Mouse (Mus musculus) E14TG2a.4 (cell line): ENCODE results near the gene Epn3.

ENCODE experiments used
- CTCF ChIP-seq: conservative IDR thresholded peaks from 2 replicates; pipeline ENCODE4 v1.5.1; 2014; ENCODE audit warnings: low read length
- POU5F1 ChIP-seq: IDR thresholded peaks from 2 replicates; pipeline ENCODE4 v1.6.1; 2014; ENCODE audit warnings: low read length, borderline replicate concordance

DNA sequence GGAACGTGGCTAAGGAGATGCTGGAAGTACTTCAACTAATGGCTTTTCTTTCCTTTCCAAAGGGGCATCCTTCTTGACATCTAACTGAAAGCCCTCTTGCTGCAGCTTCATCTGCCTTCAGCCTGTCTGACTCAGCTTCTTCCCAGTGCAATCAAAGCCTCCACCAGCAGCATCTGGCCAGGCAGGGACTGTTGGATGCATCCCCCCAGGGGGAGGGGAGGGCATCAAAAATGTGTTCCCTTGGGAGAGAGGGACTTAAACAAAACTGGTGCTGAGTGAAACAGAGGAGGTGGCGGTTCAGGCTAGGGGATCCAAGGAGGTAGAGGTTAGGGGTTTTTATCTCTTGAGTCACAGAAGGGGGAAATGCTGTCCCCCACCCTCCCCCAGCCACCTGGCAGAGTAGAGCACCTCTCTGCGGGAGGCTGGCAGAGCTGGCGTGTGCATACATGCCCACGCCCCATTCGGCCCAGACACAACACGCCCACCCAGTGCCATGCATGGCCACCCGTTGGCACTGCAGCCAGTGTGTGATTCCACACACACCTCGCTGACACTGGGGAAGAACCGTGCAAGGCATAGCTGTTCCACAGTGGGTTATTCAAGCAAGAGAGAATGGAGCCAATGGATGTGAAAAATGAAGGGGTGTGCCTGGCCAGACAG, 44.5 kb downstream of the Epn3 start:
- no peak for TF ChIP-seq CTCF
- no peak for TF ChIP-seq POU5F1
